Comparison of ENCODE assay signal across 21 mouse cellular contexts in genomic region chr4:47504841-47505517, GRCm38 (mm10). TPM values are rescaled to one million over a fixed set of nuclear protein-coding genes. Genes with fewer than 3 reads are reported as not detected.
DNase-seq lines count a peak whose midpoint lies in the region; ATAC-seq and TF ChIP-seq lines count a peak whose summit lies in the region.
"Had no signal": no experiment of that assay in that cellular context is flagged by ENCODE, and none has a peak within 500 bp of the region (broad histone marks: within the 10 kb centered on the region; RNA-seq: fewer than 3 reads in every experiment).

No protein-coding gene starts in this region.

- H3K4me3 ChIP-seq in limb, embryonic 14.5 days (replicated peaks; ENCODE audit: low read length), result no peak overlapping the region
- no peak overlapping the region for H3K4me3 ChIP-seq in limb, embryonic 10.5 days
- no peak overlapping the region for H3K4me3 ChIP-seq in myocyte
- H3K4me3 ChIP-seq: forebrain, embryonic 13.5 days; heart, embryonic 13.5 days; limb, embryonic 15.5 days; neural tube, embryonic 12.5 days had no signal

- CTCF ChIA-PET in Patski (lab: Charles Lee), result interaction anchor here (2.3 kb wide), 1 partner anchor 9 kb away, joined by 6 read pairs; no protein-coding TSS in a partner anchor

- H3K79me2 ChIP-seq in myocyte (ENCODE audit: control insufficient read depth, insufficient read depth), result no peaks in the 10 kb centered on the region

- no peak for DNase-seq in frontal cortex, postnatal 14 days (ENCODE audit: low spot score in 2 of 2)
- peak; percentile 34 for DNase-seq in limb, embryonic 14.5 days (ENCODE audit: low spot score)
- no peak for DNase-seq in limb, embryonic 10.5 days (ENCODE audit: low spot score)
- peak; percentile 28 for DNase-seq in Patski (ENCODE audit: low read depth, low spot score)
- no peak for DNase-seq in testis, postnatal 14 days (ENCODE audit: low spot score)
- no peak for DNase-seq in spleen, adult 12 weeks (ENCODE audit: low spot score)
- DNase-seq: cerebellum, adult 11 months; cerebellum, postnatal 25 days; heart, adult 11 months; kidney, adult 8-10 months; kidney, postnatal 36 days; lung, postnatal 36 days; right cerebral cortex, postnatal 14 days; thymus, adult 18-20 months had no signal

- no peak overlapping the region for H3K9ac ChIP-seq in limb, embryonic 14.5 days (ENCODE audit: low read depth, low read length, severe bottlenecking)
- H3K9ac ChIP-seq: forebrain, embryonic 13.5 days; heart, embryonic 13.5 days; limb, embryonic 15.5 days; neural tube, embryonic 12.5 days had no signal

- ATAC-seq in frontal cortex, adult (ENCODE audit: low TSS enrichment), result peak; percentile 68
- no peak for ATAC-seq in limb, embryonic 14.5 days (ENCODE audit: low FRiP score, low read depth)
- peak; percentile 33 for ATAC-seq in Patski
- ATAC-seq: forebrain, embryonic 13.5 days; inflammation-experienced regulatory T-cells, adult 6 months had no signal

- no peak for TF ChIP-seq POLR2A in limb, embryonic 14.5 days (IDR thresholded peaks at IDR 0.05; ENCODE audit: borderline replicate concordance, extremely low read depth, insufficient read depth, insufficient read length)
- TF ChIP-seq POLR2A in myocyte (IDR thresholded peaks at IDR 0.05; ENCODE audit: insufficient read length, low read depth), result no peak

- H3K27me3 ChIP-seq in limb, embryonic 14.5 days (ENCODE audit: control insufficient read depth, insufficient read depth, low read length), result no peaks in the 10 kb centered on the region
- H3K27me3 ChIP-seq in limb, embryonic 10.5 days (ENCODE audit: low read depth, poor library complexity, severe bottlenecking), result no peaks in the 10 kb centered on the region
- peaks cover 6% of the 10 kb centered on the region for H3K27me3 ChIP-seq in Patski
- no peaks in the 10 kb centered on the region for H3K27me3 ChIP-seq in myocyte (ENCODE audit: control insufficient read depth, insufficient read depth, insufficient read length)
- H3K27me3 ChIP-seq: forebrain, embryonic 13.5 days; heart, embryonic 13.5 days; limb, embryonic 15.5 days; neural tube, embryonic 12.5 days had no signal

- POLR2A ChIA-PET in Patski (lab: Charles Lee), result no interaction called here

- no peaks in the 10 kb centered on the region for H3K9me3 ChIP-seq in limb, embryonic 14.5 days (ENCODE audit: control insufficient read depth, low read length)
- no peaks in the 10 kb centered on the region for H3K9me3 ChIP-seq in limb, embryonic 10.5 days (replicated peaks)
- H3K9me3 ChIP-seq: forebrain, embryonic 13.5 days; heart, embryonic 13.5 days; limb, embryonic 15.5 days; neural tube, embryonic 12.5 days had no signal

- WGBS in limb, embryonic 14.5 days, result 40% methylated on average over 10 of the region's 10 CpGs
- 51% methylated on average over 10 of the region's 10 CpGs for WGBS in limb, embryonic 10.5 days

- H3K4me1 ChIP-seq in limb, embryonic 14.5 days (ENCODE audit: control insufficient read depth, insufficient read depth, low read length), result no peaks in the 10 kb centered on the region
- H3K4me1 ChIP-seq in limb, embryonic 10.5 days, result peaks cover 5% of the 10 kb centered on the region; the same call in 1 of the 2 replicates
- H3K4me1 ChIP-seq: forebrain, embryonic 13.5 days; neural tube, embryonic 12.5 days had no signal

- H3K27ac ChIP-seq in limb, embryonic 14.5 days (replicated peaks; ENCODE audit: low read depth, low read length), result no peak overlapping the region
- H3K27ac ChIP-seq in limb, embryonic 10.5 days, result no peak overlapping the region
- H3K27ac ChIP-seq: forebrain, embryonic 13.5 days; heart, embryonic 13.5 days; limb, embryonic 15.5 days; neural tube, embryonic 12.5 days had no signal

- no peak for TF ChIP-seq CTCF in Patski (IDR thresholded peaks at IDR 0.05)

- H3ac ChIP-seq in myocyte (ENCODE audit: control insufficient read depth, insufficient read length), result no peak overlapping the region

- H3K4me2 ChIP-seq in limb, embryonic 14.5 days (replicated peaks; ENCODE audit: low read depth, low read length, severe bottlenecking), result no peak overlapping the region
- H3K4me2 ChIP-seq in myocyte (ENCODE audit: low read depth), result peak overlapping the region; percentile 73
- H3K4me2 ChIP-seq: forebrain, embryonic 13.5 days; heart, embryonic 13.5 days; limb, embryonic 15.5 days; neural tube, embryonic 12.5 days had no signal

- in situ Hi-C loops in Patski (cut with MboI; ENCODE audit: low pct_unique_long_range_greater_than_20kb), result no loop called here

- no peaks in the 10 kb centered on the region for H3K36me3 ChIP-seq in limb, embryonic 14.5 days (ENCODE audit: control insufficient read depth, insufficient read depth, low read length)
- H3K36me3 ChIP-seq in limb, embryonic 10.5 days, result no peaks in the 10 kb centered on the region
- no peaks in the 10 kb centered on the region for H3K36me3 ChIP-seq in myocyte (ENCODE audit: control insufficient read depth, insufficient read depth)
- H3K36me3 ChIP-seq: heart, embryonic 13.5 days; limb, embryonic 15.5 days; neural tube, embryonic 12.5 days had no signal

TF ChIP-seq in myocyte, 11 proteins besides CTCF, POLR2A, EP300 and RAD21:
- TF ChIP-seq SRF (IDR thresholded peaks at IDR 0.05; ENCODE audit: control insufficient read depth, insufficient read length, low read depth), result no peak
- no peak for TF ChIP-seq MYOD1 (IDR thresholded peaks at IDR 0.05; ENCODE audit: control insufficient read depth in 1 of 3, insufficient read length in 2 of 3, low read depth in 2 of 3)
- no peak for TF ChIP-seq POLR2AphosphoS2 (IDR thresholded peaks at IDR 0.05; ENCODE audit: insufficient read length, low read depth)
- TF ChIP-seq CEBPB (IDR thresholded peaks at IDR 0.05; ENCODE audit: insufficient read depth, poor library complexity, severe bottlenecking), result peak; percentile 59; the same call in 1 of the 2 replicates

RNA-seq across cellular contexts. Expression of gene Sec61b, which starts 30.5 kb away (rescaled TPM):
- 421 and 423 TPM in 2 replicates for polyA plus RNA-seq in limb, embryonic 14.5 days (2012; rRNA removed)
- 432 and 473 TPM in 2 replicates for polyA plus RNA-seq in limb, embryonic 14.5 days (2014; fragmentation: Nextera tagmentation; extraction: Ambion mirVana)
- polyA plus RNA-seq in limb, embryonic 10.5 days (2016; fragmentation: Nextera tagmentation; extraction: Ambion mirVana), result 412 and 434 TPM in 2 replicates
- polyA plus RNA-seq in Patski (2021), result 164 TPM
- 237 TPM for polyA plus RNA-seq in myocyte (2012; fragmentation: generic; extraction: Trizol)

RNA-seq across cellular contexts. Expression of gene Alg2, which starts 30.8 kb away (rescaled TPM):
- 37.3 and 42.3 TPM in 2 replicates for polyA plus RNA-seq in limb, embryonic 14.5 days (2012; rRNA removed)
- 68.1 and 74.0 TPM in 2 replicates for polyA plus RNA-seq in limb, embryonic 14.5 days (2014; fragmentation: Nextera tagmentation; extraction: Ambion mirVana)
- polyA plus RNA-seq in limb, embryonic 10.5 days (2016; fragmentation: Nextera tagmentation; extraction: Ambion mirVana), result 76.8 and 92.2 TPM in 2 replicates
- polyA plus RNA-seq in Patski (2021) (28.1 TPM), myocyte (2012; fragmentation: generic; extraction: Trizol) (22.7 TPM)

Comparison
In these comparisons a context has a peak if more than half of its experiments do, and no peak if none do; other contexts are left out.
1. DNase-seq: peak in limb, embryonic 14.5 days (single experiment) and Patski (single experiment); none in frontal cortex, postnatal 14 days (0 of 2), limb, embryonic 10.5 days (single experiment), testis, postnatal 14 days (single experiment) and spleen, adult 12 weeks (single experiment).